ENCODE assay signal across 8 mouse cellular contexts in genomic region chr6:94700067-94700491, GRCm38 (mm10). TPM values are rescaled to one million over a fixed set of nuclear protein-coding genes. Genes with fewer than 3 reads are reported as not detected.
DNase-seq lines count a peak whose midpoint lies in the region; ATAC-seq and TF ChIP-seq lines count a peak whose summit lies in the region.

Lrig1 (minus strand) TSS chr6:94700158.

- in situ Hi-C loops in ES-E14 (cut with MboI; ENCODE audit: low sequenced_read_pairs in 2 of 2, unreplicated experiment in 2 of 2): no loop called here

- 0 out of 2 replicates have a peak, but pooled peaks cover 3% of the 10 kb centered on the region for H3K27me3 ChIP-seq in forebrain, embryonic 15.5 days
- H3K27me3 ChIP-seq in liver, embryonic 16.5 days (ENCODE audit: control insufficient read depth, insufficient read depth, low read depth, low read length): peaks cover 33% of the 10 kb centered on the region
- no peaks in the 10 kb centered on the region for H3K27me3 ChIP-seq in neural tube, embryonic 12.5 days (replicated peaks)
- H3K27me3 ChIP-seq in stomach, postnatal 0 days (ENCODE audit: control insufficient read depth, insufficient read depth, low read length): no peaks in the 10 kb centered on the region

- peak; percentile 99 for ATAC-seq in forebrain, embryonic 15.5 days (replicated peaks)
- ATAC-seq in liver, embryonic 16.5 days (ENCODE audit: low read depth): peak; percentile 98
- ATAC-seq in neural tube, embryonic 12.5 days (ENCODE audit: low FRiP score, low read depth): peak; percentile 98
- ATAC-seq in stomach, postnatal 0 days (ENCODE audit: low FRiP score, low TSS enrichment): peak; percentile 99

- no peak for TF ChIP-seq EP300 in stomach, postnatal 0 days (optimal IDR thresholded peaks at IDR 0.05)

- H3K4me3 ChIP-seq in ES-E14 (ENCODE audit: insufficient read depth in 1 of 2, low read depth in 1 of 2, low read length in 2 of 2, poor library complexity in 1 of 2, severe bottlenecking in 1 of 2): peak within 1 kb of the TSS; percentile 72 to 87
- H3K4me3 ChIP-seq in forebrain, embryonic 15.5 days: peak within 1 kb of the TSS; percentile 83
- peak within 1 kb of the TSS; percentile 74 for H3K4me3 ChIP-seq in liver, embryonic 16.5 days (ENCODE audit: low read depth, low read length)
- peak within 1 kb of the TSS; percentile 96 for H3K4me3 ChIP-seq in neural tube, embryonic 12.5 days
- H3K4me3 ChIP-seq in stomach, postnatal 0 days (ENCODE audit: low read depth, low read length): peak within 1 kb of the TSS; percentile 89

- no peak within 1 kb of the TSS for H3K27ac ChIP-seq in ES-E14 (ENCODE audit: insufficient read depth, low read depth, low read length, poor library complexity, severe bottlenecking)
- peak within 1 kb of the TSS; percentile 85 for H3K27ac ChIP-seq in forebrain, embryonic 15.5 days (replicated peaks)
- peak within 1 kb of the TSS; percentile 69 for H3K27ac ChIP-seq in liver, embryonic 16.5 days (ENCODE audit: low read length)
- peak within 1 kb of the TSS; percentile 70 for H3K27ac ChIP-seq in neural tube, embryonic 12.5 days
- peak within 1 kb of the TSS; percentile 95 for H3K27ac ChIP-seq in stomach, postnatal 0 days (replicated peaks)

- H3K9me3 ChIP-seq in ES-E14 (ENCODE audit: control insufficient read depth, insufficient read depth, low read depth, low read length): no peaks in the 10 kb centered on the region
- no peaks in the 10 kb centered on the region for H3K9me3 ChIP-seq in forebrain, embryonic 15.5 days
- no peaks in the 10 kb centered on the region for H3K9me3 ChIP-seq in liver, embryonic 16.5 days (replicated peaks; ENCODE audit: control insufficient read depth, low read length)
- no peaks in the 10 kb centered on the region for H3K9me3 ChIP-seq in neural tube, embryonic 12.5 days
- no peaks in the 10 kb centered on the region for H3K9me3 ChIP-seq in stomach, postnatal 0 days (ENCODE audit: control insufficient read depth, low read length)

- H3K9ac ChIP-seq in ES-E14 (ENCODE audit: insufficient read depth, low read depth, low read length, poor library complexity, severe bottlenecking): peak within 1 kb of the TSS; percentile 80
- peak within 1 kb of the TSS; percentile 75 for H3K9ac ChIP-seq in forebrain, embryonic 15.5 days (replicated peaks)
- peak within 1 kb of the TSS; percentile 78 for H3K9ac ChIP-seq in liver, embryonic 16.5 days (ENCODE audit: low read depth, low read length)
- H3K9ac ChIP-seq in neural tube, embryonic 12.5 days: peak within 1 kb of the TSS; percentile 94
- peak within 1 kb of the TSS; percentile 89 for H3K9ac ChIP-seq in stomach, postnatal 0 days (ENCODE audit: low read length)

- peak; percentile 14; the same call in 1 of the 2 replicates for TF ChIP-seq CTCF in stomach, postnatal 0 days (IDR thresholded peaks at IDR 0.05; ENCODE audit: low read depth)

- peak; percentile 99 for DNase-seq in ES-E14 (ENCODE audit: low read depth, low spot score)
- peak; percentile 98 to 100 for DNase-seq in cerebellum, adult 18-20 months
- peak; percentile 98 for DNase-seq in heart, postnatal 14 days
- DNase-seq in large intestine, adult 2 months (ENCODE audit: low read depth, low spot score): peak; percentile 93
- peak; percentile 100 for DNase-seq in stomach, postnatal 0 days (ENCODE audit: low spot score)

- peaks cover 5 to 8% of the 10 kb centered on the region in 2 experiments for H3K4me1 ChIP-seq in ES-E14 (ENCODE audit: control insufficient read depth in 2 of 2, insufficient read depth in 2 of 2, low read length in 2 of 2, poor library complexity in 1 of 2)
- H3K4me1 ChIP-seq in forebrain, embryonic 15.5 days: peaks cover 47% of the 10 kb centered on the region
- H3K4me1 ChIP-seq in liver, embryonic 16.5 days (ENCODE audit: control insufficient read depth, low read depth, low read length): peaks cover 3% of the 10 kb centered on the region
- H3K4me1 ChIP-seq in neural tube, embryonic 12.5 days: peaks cover 31% of the 10 kb centered on the region
- H3K4me1 ChIP-seq in stomach, postnatal 0 days (replicated peaks; ENCODE audit: control insufficient read depth, insufficient read depth): peaks cover 7% of the 10 kb centered on the region

- 1% methylated on average over 40 of the region's 40 CpGs for WGBS in forebrain, embryonic 15.5 days
- WGBS in large intestine, adult 2 months: 1% methylated on average over 39 of the region's 40 CpGs
- 0% methylated on average over 37 of the region's 40 CpGs for WGBS in liver, embryonic 16.5 days (ENCODE audit: insufficient replicate concordance)
- 0% methylated on average over 39 of the region's 40 CpGs for WGBS in neural tube, embryonic 12.5 days
- under 1% methylated on average over 40 of the region's 40 CpGs for WGBS in stomach, postnatal 0 days

- intact Hi-C loops in heart, postnatal 14 days (cut with DNase I): loop anchor here (5.0 to 10.0 kb wide), 3 partner anchors 112 to 267 kb away; no protein-coding TSS in a partner anchor

- H3K4me2 ChIP-seq in forebrain, embryonic 15.5 days (replicated peaks): peak within 1 kb of the TSS; percentile 93
- peak within 1 kb of the TSS; percentile 66 for H3K4me2 ChIP-seq in liver, embryonic 16.5 days (ENCODE audit: low read depth, low read length)
- H3K4me2 ChIP-seq in neural tube, embryonic 12.5 days (replicated peaks): peak within 1 kb of the TSS; percentile 88
- H3K4me2 ChIP-seq in stomach, postnatal 0 days (replicated peaks; ENCODE audit: low read depth): peak within 1 kb of the TSS; percentile 79

- H3K36me3 ChIP-seq in ES-E14 (ENCODE audit: control insufficient read depth, insufficient read depth, low read length, poor library complexity, severe bottlenecking): no peaks in the 10 kb centered on the region
- no peaks in the 10 kb centered on the region for H3K36me3 ChIP-seq in forebrain, embryonic 15.5 days
- H3K36me3 ChIP-seq in liver, embryonic 16.5 days (ENCODE audit: control insufficient read depth, insufficient read depth): no peaks in the 10 kb centered on the region
- no peaks in the 10 kb centered on the region for H3K36me3 ChIP-seq in neural tube, embryonic 12.5 days
- no peaks in the 10 kb centered on the region for H3K36me3 ChIP-seq in stomach, postnatal 0 days (ENCODE audit: control insufficient read depth, insufficient read depth, low read length)

TF ChIP-seq in ES-E14, 5 proteins besides CTCF, POLR2A, EP300 and RAD21:
- no peak for TF ChIP-seq CHD2 (IDR thresholded peaks at IDR 0.05; ENCODE audit: low read depth, low read length)
- TF ChIP-seq HCFC1 (IDR thresholded peaks at IDR 0.05; ENCODE audit: borderline replicate concordance, insufficient read depth, low read length): 0 out of 2 replicates have a peak, but pooled peaks have one; percentile 61
TF ChIP-seq in ES-E14: peak in this region for 1.

RNA-seq across cellular contexts. Expression of gene Lrig1, which starts in this region (rescaled TPM):
- 19.1 and 37.5 TPM in 2 replicates for total RNA-seq in ES-E14 (2012; rRNA removed)
- polyA plus RNA-seq in forebrain, embryonic 15.5 days (2015; fragmentation: Nextera tagmentation; extraction: Ambion mirVana): 7.4 and 9.8 TPM in 2 replicates
- total RNA-seq in heart, postnatal 14 days (2021): 10 to 100 TPM; 37.8 to 38.6 TPM
- polyA plus RNA-seq in large intestine, adult 2 months (2012; rRNA removed): 35.5 and 44.5 TPM in 2 replicates
- 2.7 and 4.5 TPM in 2 replicates for polyA plus RNA-seq in liver, embryonic 16.5 days (2015; fragmentation: Nextera tagmentation; extraction: Ambion mirVana)
- polyA plus RNA-seq in neural tube, embryonic 12.5 days (2016; fragmentation: Nextera tagmentation; extraction: Ambion mirVana): 20.4 and 21.0 TPM in 2 replicates
- 15.2 and 19.6 TPM in 2 replicates for polyA plus RNA-seq in stomach, postnatal 0 days (2015; fragmentation: Nextera tagmentation; extraction: Ambion mirVana)
